Mouse (Mus musculus) C2C12 (cell line): ENCODE data around the gene Pigc.

Experiments
- CTCF ChIP-seq: IDR thresholded peaks from one replicate; pipeline ENCODE4 v1.5.1; 2011; ENCODE audit not compliant: control insufficient read depth, insufficient read depth, insufficient read length
- MYOG ChIP-seq: IDR thresholded peaks from one replicate; pipeline ENCODE4 v1.6.1; 2011; ENCODE audit not compliant: control insufficient read depth, insufficient read length; ENCODE audit errors: extremely low read depth
- USF1 ChIP-seq: IDR thresholded peaks from one replicate; pipeline ENCODE4 v1.6.1; 2011; ENCODE audit warnings: low read depth, mild to moderate bottlenecking, control low read depth, moderate library complexity

GRCm38 (mm10) chr1:161931313-161931712 is 37.7 kb upstream of the Pigc start:
- TF ChIP-seq CTCF (no peak), USF1 (no peak), MYOG (no peak)
